Mouse (Mus musculus): ENCODE measurements around the gene Zswim4.

Zswim4 gene

GRCm38 (mm10) chr8:84200652-84201544, 36.0 kb downstream of the Zswim4 start:
- no peak for DNase-seq (ENCODE audit: extremely low spot score, low read depth, low spot score)

- no peak for DNase-seq (ENCODE audit: extremely low spot score, low read depth, low spot score)
Measured at GRCm38 (mm10) chr8:84200126-84200555, 36.7 kb downstream of the Zswim4 start.

GRCm38 (mm10) chr8:84199348-84200125, 37.3 kb downstream of the Zswim4 start:
- DNase-seq (ENCODE audit: extremely low spot score, low read depth, low spot score): no peak

- DNase-seq (ENCODE audit: extremely low spot score, low read depth, low spot score): no peak
Measured at GRCm38 (mm10) chr8:84198871-84199270, 38.0 kb downstream of the Zswim4 start.

- no peak for DNase-seq (ENCODE audit: extremely low spot score, low read depth, low spot score)
Measured at GRCm38 (mm10) chr8:84197922-84198774, 38.7 kb downstream of the Zswim4 start.

GRCm38 (mm10) chr8:84197141-84197921, 39.5 kb downstream of the Zswim4 start:
- peak; percentile 95 for DNase-seq (ENCODE audit: extremely low spot score, low read depth, low spot score)

- no peak for DNase-seq (ENCODE audit: extremely low spot score, low read depth, low spot score)
Measured at GRCm38 (mm10) chr8:84194224-84194743, 42.6 kb downstream of the Zswim4 start.

GRCm38 (mm10) chr8:84193566-84193965, 43.3 kb downstream of the Zswim4 start:
- DNase-seq (ENCODE audit: extremely low spot score, low read depth, low spot score): no peak

GRCm38 (mm10) chr8:84193161-84193560, 43.7 kb downstream of the Zswim4 start:
- DNase-seq (ENCODE audit: extremely low spot score, low read depth, low spot score): no peak

- DNase-seq (ENCODE audit: extremely low spot score, low read depth, low spot score): no peak
Measured at GRCm38 (mm10) chr8:84192555-84192954, 44.3 kb downstream of the Zswim4 start.

- DNase-seq (ENCODE audit: extremely low spot score, low read depth, low spot score): no peak
Measured at GRCm38 (mm10) chr8:84192023-84192422, 44.8 kb downstream of the Zswim4 start.

- DNase-seq (ENCODE audit: extremely low spot score, low read depth, low spot score): no peak
Measured at GRCm38 (mm10) chr8:84190191-84190867, 46.5 kb downstream of the Zswim4 start.

GRCm38 (mm10) chr8:84189603-84190002, 47.3 kb downstream of the Zswim4 start:
- DNase-seq (ENCODE audit: extremely low spot score, low read depth, low spot score): no peak

- DNase-seq (ENCODE audit: extremely low spot score, low read depth, low spot score): no peak
Measured at GRCm38 (mm10) chr8:84188671-84189070, 48.2 kb downstream of the Zswim4 start.

GRCm38 (mm10) chr8:84187065-84187755, 49.6 kb downstream of the Zswim4 start:
- no peak for DNase-seq (ENCODE audit: extremely low spot score, low read depth, low spot score)

GRCm38 (mm10) chr8:84186547-84186946, 50.3 kb downstream of the Zswim4 start:
- DNase-seq (ENCODE audit: extremely low spot score, low read depth, low spot score): no peak

GRCm38 (mm10) chr8:84185117-84185516, 51.7 kb downstream of the Zswim4 start, which contains the start of gene Nanos3:
Gene Nanos3 (minus strand): TSS chr8:84185217.
- no peak for DNase-seq (ENCODE audit: extremely low spot score, low read depth, low spot score)
